Mouse (Mus musculus) naive thymus-derived CD4-positive, alpha-beta T cell, adult 2 months (primary cell): ENCODE results near the gene Numbl.

Experiments used
- DNase-seq: peaks from one replicate; pipeline ENCODE4 v3.0.0-alpha.2; 2011; ENCODE audit warnings: low read depth

The Numbl gene

DNA sequence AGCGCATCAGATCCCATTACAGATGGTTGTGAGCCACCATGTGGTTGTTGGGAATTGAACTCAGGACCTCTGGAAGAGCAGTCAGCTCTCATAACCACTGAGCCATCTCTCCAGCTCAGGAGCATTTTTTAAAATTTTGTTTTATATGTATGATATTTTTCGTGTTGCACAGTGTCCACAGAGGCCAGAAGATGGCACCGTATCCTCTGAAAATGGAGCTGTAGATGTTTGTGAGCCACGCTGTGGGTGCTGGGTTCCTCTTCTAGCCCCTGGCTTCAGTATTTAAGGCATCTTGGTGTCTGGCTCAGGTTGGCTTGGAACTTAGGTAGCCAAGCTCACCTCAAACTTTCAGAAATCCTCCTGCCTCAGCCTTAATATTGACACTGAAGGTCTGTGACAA is 38.3 kb downstream of the Numbl start:
- DNase-seq: no peak

- DNase-seq: no peak
Measured at GRCm38 (mm10) chr7:27298033-27298610, 39.9 kb downstream of the Numbl start.

DNA sequence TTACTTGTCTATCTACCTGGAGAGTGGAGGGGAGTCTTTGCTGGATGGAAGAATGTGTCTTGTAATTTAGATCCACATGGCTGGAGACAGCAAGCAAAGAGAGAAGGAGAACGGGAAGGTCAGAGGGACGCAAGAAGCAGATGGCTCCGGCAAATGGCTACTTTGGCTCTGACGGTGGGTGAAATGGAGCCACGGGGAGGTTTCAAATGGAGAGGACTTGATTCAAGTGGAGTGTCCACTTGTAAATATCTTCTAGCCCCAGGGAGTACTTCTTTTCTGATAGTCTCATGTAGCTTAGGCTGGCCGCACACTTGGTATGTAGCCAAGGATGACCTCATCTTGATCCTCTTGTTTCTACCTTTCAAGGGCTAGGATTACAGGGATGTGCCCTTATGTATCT is 40.6 kb downstream of the Numbl start:
- no peak for DNase-seq

DNA sequence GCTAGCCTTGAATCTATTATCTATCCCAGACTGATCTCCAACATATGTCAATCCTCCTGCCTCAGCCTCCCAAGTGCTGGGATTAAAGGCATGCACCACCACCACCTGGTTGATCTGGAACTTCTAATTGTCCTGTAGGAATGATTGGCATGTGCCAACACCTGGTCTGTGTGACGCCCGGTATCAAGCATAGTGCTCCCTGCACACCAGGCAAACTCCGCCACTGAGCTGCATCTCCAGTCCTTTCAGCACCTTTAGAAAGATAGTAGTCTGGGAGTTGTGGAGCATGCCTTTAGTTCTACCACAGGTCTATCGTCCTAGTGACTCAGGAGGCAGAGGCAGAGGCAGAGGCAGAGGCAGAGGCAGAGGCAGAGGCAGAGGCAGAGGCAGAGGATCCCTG is 42.1 kb downstream of the Numbl start:
- no peak for DNase-seq

GRCm38 (mm10) chr7:27300801-27301200 is 42.6 kb downstream of the Numbl start:
- no peak for DNase-seq

DNA sequence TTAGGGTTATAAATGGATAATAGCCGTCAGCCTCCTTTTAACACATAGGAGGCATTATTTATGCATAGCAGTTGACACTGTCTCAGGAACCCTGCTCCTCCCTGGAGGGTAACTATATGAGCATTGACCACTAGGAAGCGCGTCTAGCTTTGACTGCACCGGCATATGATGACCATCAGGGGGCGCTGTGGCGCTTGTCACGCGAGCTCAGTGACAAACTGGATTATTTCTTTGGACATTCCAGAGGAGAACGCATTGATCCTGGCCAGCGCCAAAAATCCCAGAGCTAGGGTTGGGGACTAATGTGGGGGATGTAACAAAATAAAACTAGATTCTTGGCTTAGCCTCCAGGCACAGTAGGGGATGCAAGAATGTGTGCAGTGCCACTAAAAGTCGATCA is 43.9 kb downstream of the Numbl start:
- DNase-seq: peak; percentile 75

- no peak for DNase-seq
Measured at GRCm38 (mm10) chr7:27305091-27305730, 47.0 kb downstream of the Numbl start.

- DNase-seq: no peak
Measured at GRCm38 (mm10) chr7:27306161-27307160, 48.2 kb downstream of the Numbl start.

DNA sequence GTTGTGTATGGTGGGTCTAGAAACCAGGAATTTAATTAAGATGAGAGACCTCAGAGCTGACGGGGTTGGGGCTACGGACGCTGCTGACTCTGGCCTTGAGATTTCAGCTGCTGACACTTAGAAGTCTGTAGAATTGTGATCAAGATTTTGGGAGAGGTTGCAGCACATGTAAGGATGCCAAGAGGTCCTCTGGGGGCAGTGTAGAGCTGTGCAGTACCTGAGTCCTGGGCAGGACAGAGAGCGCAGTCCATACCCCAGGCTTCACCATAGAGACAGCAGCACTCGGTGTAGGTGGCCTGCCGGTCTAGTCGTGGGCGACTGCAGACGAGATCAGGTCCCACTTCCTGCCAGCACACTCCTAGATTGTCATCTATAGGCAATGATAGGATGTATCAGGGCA is 49.3 kb downstream of the Numbl start:
- no peak for DNase-seq

GRCm38 (mm10) chr7:27308821-27309549 is 50.8 kb downstream of the Numbl start:
- DNase-seq: no peak

- DNase-seq: no peak
Measured at GRCm38 (mm10) chr7:27309832-27310231, 51.6 kb downstream of the Numbl start.

DNA sequence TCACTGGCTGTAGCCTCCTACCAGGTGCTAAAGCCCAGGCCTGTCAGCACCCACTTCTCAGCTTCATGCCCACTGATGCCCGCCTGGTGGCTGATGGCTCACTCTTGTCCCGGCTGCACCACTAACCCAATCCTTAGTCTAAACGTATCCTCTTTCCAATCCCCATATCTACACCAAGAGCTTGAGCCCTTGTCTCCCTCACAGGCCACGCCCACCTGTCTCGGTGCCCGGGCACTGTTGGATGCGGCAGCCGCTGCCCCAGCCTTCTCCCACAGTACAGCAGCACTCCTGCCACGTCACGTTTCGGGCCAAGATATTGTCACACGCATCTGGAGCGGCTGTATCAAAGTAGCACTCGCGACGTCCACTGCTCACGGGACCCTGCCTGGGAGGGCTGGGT is 52.1 kb downstream of the Numbl start:
- DNase-seq: no peak

GRCm38 (mm10) chr7:27310996-27311535 is 52.8 kb downstream of the Numbl start:
- DNase-seq: no peak

DNA sequence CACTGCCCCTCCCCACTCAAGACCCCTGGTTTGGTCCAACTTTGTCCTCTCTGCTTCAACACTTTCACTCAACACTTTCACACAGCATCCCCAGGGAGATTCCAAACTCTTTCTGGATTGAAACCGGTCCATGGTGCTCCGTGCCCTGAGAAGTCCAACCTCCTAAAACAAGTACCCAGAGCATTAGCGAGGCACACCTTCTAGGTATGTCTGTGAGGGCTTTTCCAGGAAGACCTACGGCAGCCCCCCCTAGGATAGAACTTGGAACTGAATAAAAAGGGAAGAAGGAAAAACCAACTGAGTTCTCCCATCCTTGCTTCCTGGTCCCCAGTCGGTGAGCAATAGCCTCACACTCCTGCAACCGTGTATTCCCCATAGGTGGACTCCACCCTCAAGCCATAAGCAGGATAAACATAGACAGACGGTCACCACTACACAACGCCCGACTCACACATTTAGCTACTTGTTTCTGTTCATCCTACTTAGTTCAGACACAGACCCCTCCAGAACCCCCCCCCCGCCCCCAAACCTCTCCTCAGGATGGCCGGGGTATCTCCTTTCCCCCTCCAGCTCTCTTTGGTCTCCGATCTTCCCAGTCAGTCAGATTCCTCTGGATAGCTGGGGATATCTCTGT is 53.5 kb downstream of the Numbl start:
- no peak for DNase-seq

DNA sequence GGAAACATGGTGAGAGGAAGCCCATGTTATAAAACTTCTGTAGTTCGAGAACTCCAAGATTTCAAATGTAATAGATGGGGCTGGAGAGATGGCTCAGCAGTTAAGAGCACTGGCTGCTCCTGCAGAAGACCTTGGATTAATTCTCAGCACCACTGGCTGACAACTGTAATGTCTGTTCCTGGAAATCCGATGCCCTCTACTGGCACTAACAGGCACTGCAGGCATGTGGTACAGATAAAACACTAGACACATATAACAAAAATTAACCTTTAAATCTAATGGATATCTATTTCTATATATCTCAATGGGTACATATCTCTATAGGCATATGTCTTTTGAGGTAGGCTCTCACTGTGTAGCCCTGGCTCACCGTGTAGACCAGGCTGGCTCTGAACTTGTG is 56.2 kb downstream of the Numbl start:
- no peak for DNase-seq

DNA sequence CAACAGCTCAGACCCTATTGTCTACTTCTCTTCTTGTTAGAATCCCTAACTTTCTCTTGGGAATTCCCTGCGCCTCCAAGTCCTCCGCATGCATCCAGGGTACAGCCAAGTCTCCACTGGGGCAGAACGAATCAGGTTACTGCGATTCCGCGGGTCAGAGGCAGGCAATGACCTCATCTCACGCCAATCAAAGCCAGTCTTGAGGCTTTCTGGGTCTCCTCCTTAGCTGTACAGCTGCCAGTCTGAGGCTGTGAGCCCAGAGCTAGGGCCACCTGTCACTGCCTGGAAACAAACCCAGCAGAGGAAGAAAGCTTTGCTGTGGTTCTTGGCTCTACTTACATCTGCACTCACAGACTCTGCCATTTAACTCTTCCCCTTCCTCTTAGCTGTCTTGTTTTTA is 57.7 kb downstream of the Numbl start:
- DNase-seq: no peak

DNA sequence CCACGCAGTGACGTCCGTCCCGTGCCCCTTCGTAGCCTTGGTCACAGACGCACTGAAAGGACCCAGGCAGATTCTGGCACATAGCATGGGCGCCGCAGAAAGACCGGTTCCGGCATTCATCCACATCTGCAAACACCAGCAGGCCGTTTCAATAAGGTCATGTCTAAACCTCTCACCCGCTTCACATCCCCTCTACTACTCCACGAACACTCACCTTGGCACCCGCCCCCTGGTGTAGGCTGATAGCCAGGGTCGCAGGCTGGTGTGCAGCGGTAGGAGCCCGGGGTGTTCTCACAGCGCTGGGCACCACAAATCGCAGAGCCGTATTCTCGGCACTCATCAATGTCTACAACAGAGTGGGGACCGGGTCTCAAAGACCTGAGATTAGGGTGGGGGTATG is 61.2 kb downstream of the Numbl start:
- DNase-seq: no peak

GRCm38 (mm10) chr7:27322291-27322690 is 64.1 kb downstream of the Numbl start:
- DNase-seq: no peak

GRCm38 (mm10) chr7:27323001-27323400 is 64.8 kb downstream of the Numbl start:
- DNase-seq: no peak

DNA sequence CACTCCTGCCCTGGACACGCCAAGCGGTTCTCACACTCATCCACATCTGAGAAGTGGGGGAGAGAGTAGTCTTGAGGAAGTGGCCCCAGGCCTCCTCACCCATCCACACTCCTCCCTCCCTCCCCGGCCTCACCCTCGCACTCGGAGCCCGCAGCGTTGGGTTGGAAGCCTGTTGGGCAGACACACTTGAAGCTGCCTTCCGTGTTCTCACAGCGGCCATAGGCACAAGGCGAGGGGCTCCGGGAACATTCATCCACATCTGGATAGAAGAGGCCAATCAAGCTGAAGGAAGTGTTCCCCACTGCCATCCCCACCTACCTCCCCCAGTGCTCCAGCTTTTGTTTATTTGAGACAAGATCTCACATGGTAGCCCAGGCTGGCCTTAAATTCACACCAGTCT is 65.9 kb downstream of the Numbl start:
- no peak for DNase-seq

DNA sequence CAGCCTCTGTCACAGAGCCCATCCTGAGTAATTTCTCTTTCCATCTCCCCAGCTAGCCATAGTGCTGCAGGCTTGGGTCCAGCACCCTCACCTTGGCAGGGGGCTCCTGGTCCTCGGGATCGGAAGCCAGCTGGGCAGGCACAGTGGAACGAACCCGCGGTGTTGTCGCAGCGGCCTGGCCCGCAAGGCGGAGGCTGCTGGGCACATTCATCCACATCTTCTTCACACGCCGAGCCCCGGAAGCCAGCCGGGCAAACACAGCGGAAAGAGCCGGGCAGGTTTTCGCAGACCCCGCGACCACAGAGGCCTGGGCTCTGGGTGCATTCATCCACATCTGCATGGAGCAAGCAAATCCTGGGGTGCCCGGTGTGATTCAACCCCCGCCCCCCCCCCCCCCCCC is 66.7 kb downstream of the Numbl start:
- no peak for DNase-seq

GRCm38 (mm10) chr7:27325697-27326096 is 67.5 kb downstream of the Numbl start:
- DNase-seq: peak; percentile 31
